Mouse (Mus musculus): Measurements from ENCODE around the gene Sh3bgrl2. TPM values are rescaled to one million over a fixed set of nuclear protein-coding genes. Genes with fewer than 3 reads are reported as not detected.

The Sh3bgrl2 gene
- polyA plus RNA-seq, 1 experiment: 3.4 TPM

DNA sequence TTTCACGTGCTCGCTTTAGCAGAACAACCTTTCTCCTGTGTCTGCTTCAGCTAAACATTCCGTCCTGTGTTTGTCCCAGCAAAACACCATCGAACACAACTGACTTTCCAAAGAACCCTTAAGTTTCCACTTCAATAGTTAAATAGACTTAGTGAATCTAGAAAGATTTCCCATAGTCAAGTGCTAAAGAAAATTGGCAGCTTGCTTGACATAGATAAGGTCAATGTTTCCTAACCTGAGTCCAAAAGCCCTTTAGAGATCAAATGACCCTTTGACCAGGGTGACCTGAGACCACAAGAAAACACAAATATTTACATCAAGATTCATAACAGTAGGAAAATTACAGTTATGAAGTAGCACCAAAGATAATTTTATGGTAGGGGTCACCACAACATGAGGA is 11.2 kb upstream of the Sh3bgrl2 start:
- H3K27me3 ChIP-seq (ENCODE audit: control insufficient read depth, insufficient read depth, insufficient read length): no peaks in the 10 kb centered on the region
- no peaks in the 10 kb centered on the region for H3K79me3 ChIP-seq (ENCODE audit: low read depth)
- TF ChIP-seq CTCF (IDR thresholded peaks at IDR 0.05; ENCODE audit: control insufficient read depth, insufficient read depth, insufficient read length) (no peak), MAX (IDR thresholded peaks at IDR 0.05) (no peak), CEBPB (IDR thresholded peaks at IDR 0.05; ENCODE audit: low read depth) (no peak)
- H3K79me2 ChIP-seq (ENCODE audit: control insufficient read depth, insufficient read depth): no peaks in the 10 kb centered on the region
- no peaks in the 10 kb centered on the region for H3K36me3 ChIP-seq (ENCODE audit: control insufficient read depth, insufficient read depth)
- no peak overlapping the region for H3K4me3 ChIP-seq (ENCODE audit: insufficient read depth, poor library complexity, severe bottlenecking)
- H3ac ChIP-seq (ENCODE audit: control insufficient read depth, insufficient read length, low read depth): no peak overlapping the region

DNA sequence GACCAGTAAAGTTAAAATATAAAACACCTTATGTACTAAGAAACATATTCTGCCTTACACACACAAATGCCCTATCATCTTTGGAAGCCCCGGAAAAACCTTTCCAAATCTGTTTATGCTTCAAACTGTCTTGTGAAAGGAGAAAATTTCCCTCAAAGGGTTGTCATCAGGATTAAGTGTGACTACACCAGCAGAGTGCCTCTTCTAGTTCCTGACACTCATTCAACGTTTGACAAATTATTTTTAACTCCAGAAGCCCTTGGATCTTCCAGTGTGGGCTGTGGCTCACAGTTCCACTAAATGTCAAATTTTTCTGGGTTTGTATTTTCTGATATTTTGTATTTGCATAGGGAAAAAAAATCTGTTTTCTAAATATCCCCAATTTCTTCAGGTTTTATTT is 10.6 kb upstream of the Sh3bgrl2 start:
- TF ChIP-seq MYOG (IDR thresholded peaks at IDR 0.05; ENCODE audit: control insufficient read depth, extremely low read depth, insufficient read length) (no peak), USF1 (IDR thresholded peaks at IDR 0.05; ENCODE audit: low read depth) (no peak), MAX (IDR thresholded peaks at IDR 0.05) (no peak), FOSL1 (IDR thresholded peaks at IDR 0.05; ENCODE audit: insufficient read depth, low read length, poor library complexity, severe bottlenecking) (no peak), CTCF (IDR thresholded peaks at IDR 0.05; ENCODE audit: control insufficient read depth, insufficient read depth, insufficient read length) (no peak), MYOD1 (IDR thresholded peaks at IDR 0.05; ENCODE audit: control insufficient read depth, insufficient read length, low read depth) (no peak), CEBPB (IDR thresholded peaks at IDR 0.05; ENCODE audit: low read depth) (no peak)
- Histone ChIP-seq H3K27me3 (ENCODE audit: control insufficient read depth, insufficient read depth, insufficient read length) (no peaks in the 10 kb centered on the region), H3K4me3 (ENCODE audit: insufficient read depth, poor library complexity, severe bottlenecking) (no peak overlapping the region), H3K36me3 (ENCODE audit: control insufficient read depth, insufficient read depth) (no peaks in the 10 kb centered on the region), H3K79me3 (ENCODE audit: low read depth) (no peaks in the 10 kb centered on the region), H3ac (ENCODE audit: control insufficient read depth, insufficient read length, low read depth) (no peak overlapping the region), H3K79me2 (ENCODE audit: control insufficient read depth, insufficient read depth) (no peaks in the 10 kb centered on the region)

DNA sequence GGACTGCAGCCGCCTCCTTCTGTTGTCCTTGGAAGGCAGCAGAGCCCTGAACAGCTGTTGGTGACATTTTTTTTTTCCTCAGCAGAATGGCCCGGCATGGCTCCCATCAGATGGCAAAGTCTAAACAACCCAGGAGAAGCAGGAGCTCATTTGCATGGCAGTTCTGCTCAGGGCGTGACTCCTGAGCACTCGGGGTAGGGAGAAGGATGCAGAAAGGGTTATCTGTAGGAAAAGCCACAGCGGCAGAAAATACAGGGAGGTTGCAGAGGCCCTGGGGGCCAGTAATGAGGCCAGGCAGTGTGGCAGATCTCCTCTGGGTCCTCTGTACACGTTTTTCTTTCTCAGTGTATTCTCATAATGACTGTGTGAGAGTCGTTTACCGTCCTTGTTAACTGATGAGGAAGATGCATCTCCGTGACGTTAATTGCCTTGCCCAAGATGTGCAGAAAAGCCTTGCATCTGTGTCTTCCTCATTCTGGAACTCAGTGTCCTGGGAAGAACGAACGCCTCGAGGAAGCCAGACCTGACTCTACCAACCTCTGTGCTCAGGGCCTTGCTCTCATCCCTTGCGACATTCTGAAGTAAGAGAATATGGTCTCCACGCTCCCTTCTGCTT is 10.1 kb upstream of the Sh3bgrl2 start:
- no peak overlapping the region for H3ac ChIP-seq (ENCODE audit: control insufficient read depth, insufficient read length, low read depth)
- H3K79me2 ChIP-seq (ENCODE audit: control insufficient read depth, insufficient read depth): no peaks in the 10 kb centered on the region
- no peaks in the 10 kb centered on the region for H3K27me3 ChIP-seq (ENCODE audit: control insufficient read depth, insufficient read depth, insufficient read length)
- H3K36me3 ChIP-seq (ENCODE audit: control insufficient read depth, insufficient read depth): no peaks in the 10 kb centered on the region
- TF ChIP-seq CEBPB (IDR thresholded peaks at IDR 0.05; ENCODE audit: low read depth) (no peak), MYOD1 (IDR thresholded peaks at IDR 0.05; ENCODE audit: control insufficient read depth, insufficient read length, low read depth) (no peak), USF1 (IDR thresholded peaks at IDR 0.05; ENCODE audit: low read depth) (no peak), MYOG (IDR thresholded peaks at IDR 0.05; ENCODE audit: control insufficient read depth, extremely low read depth, insufficient read length) (no peak), FOSL1 (IDR thresholded peaks at IDR 0.05; ENCODE audit: insufficient read depth, low read length, poor library complexity, severe bottlenecking) (no peak), MAX (IDR thresholded peaks at IDR 0.05) (no peak), CTCF (IDR thresholded peaks at IDR 0.05; ENCODE audit: control insufficient read depth, insufficient read depth, insufficient read length) (no peak)
- no peaks in the 10 kb centered on the region for H3K79me3 ChIP-seq (ENCODE audit: low read depth)
- H3K4me3 ChIP-seq (ENCODE audit: insufficient read depth, poor library complexity, severe bottlenecking): no peak overlapping the region

DNA sequence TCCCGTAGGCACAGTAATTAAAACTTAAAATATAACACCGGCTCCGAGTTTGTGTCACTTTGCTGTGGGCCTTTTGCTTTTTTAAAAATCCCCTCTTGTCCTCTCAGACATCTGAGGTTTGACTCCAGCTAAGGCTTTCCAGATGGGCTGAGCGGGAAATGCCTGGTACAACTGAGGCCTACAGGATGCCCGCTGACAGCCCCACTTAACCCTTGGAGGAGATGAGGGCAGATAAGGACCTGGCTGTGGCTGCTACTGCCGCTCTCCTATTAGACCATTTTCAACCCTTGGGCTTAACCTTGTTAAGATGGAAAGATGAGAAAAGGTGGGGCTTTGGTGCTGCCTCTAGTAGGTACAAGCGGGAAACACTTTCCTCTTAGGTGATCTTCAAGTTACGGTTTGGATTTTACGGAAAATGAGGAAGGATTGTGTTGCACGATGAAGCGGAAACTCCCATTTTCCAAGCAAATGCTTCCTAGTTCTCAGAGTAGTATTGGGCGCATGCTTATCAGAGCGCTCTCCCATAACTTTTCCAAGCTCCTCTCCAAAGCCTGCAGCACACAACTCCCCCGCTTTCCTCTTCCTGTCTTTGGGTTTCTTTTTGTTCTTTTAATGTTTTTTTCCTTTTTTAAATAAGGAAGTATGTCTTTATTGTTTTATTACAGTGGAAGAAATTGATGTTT is 8.2 kb upstream of the Sh3bgrl2 start:
- no peaks in the 10 kb centered on the region for H3K79me3 ChIP-seq (ENCODE audit: low read depth)
- TF ChIP-seq CEBPB (IDR thresholded peaks at IDR 0.05; ENCODE audit: low read depth) (no peak), MYOD1 (IDR thresholded peaks at IDR 0.05; ENCODE audit: control insufficient read depth, insufficient read length, low read depth) (no peak), MAX (IDR thresholded peaks at IDR 0.05) (no peak), CTCF (IDR thresholded peaks at IDR 0.05; ENCODE audit: control insufficient read depth, insufficient read depth, insufficient read length) (no peak), MYOG (IDR thresholded peaks at IDR 0.05; ENCODE audit: control insufficient read depth, extremely low read depth, insufficient read length) (no peak), FOSL1 (IDR thresholded peaks at IDR 0.05; ENCODE audit: insufficient read depth, low read length, poor library complexity, severe bottlenecking) (no peak), USF1 (IDR thresholded peaks at IDR 0.05; ENCODE audit: low read depth) (no peak)
- H3K36me3 ChIP-seq (ENCODE audit: control insufficient read depth, insufficient read depth): no peaks in the 10 kb centered on the region
- H3ac ChIP-seq (ENCODE audit: control insufficient read depth, insufficient read length, low read depth): no peak overlapping the region
- H3K27me3 ChIP-seq (ENCODE audit: control insufficient read depth, insufficient read depth, insufficient read length): no peaks in the 10 kb centered on the region
- no peak overlapping the region for H3K4me3 ChIP-seq (ENCODE audit: insufficient read depth, poor library complexity, severe bottlenecking)
- no peaks in the 10 kb centered on the region for H3K79me2 ChIP-seq (ENCODE audit: control insufficient read depth, insufficient read depth)

DNA sequence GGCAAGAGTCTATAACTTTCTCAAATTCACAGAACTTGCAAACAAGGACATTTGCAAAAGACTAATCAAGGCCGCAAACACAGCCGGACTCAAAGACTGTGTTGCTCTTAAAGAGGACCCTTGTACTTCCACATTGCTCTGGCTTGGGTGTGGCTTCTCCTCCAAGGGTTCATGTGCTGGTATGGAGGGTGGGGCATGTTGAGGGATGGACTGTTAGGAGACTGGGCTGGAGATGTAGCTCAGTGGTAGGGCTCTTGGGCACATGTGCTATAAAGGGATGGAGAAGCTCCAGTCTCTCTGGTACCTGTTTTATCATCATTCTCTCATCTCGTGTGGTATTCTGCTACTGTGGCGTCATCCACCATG is 7.7 kb upstream of the Sh3bgrl2 start:
- Histone ChIP-seq H3K79me2 (ENCODE audit: control insufficient read depth, insufficient read depth) (no peaks in the 10 kb centered on the region), H3K36me3 (ENCODE audit: control insufficient read depth, insufficient read depth) (no peaks in the 10 kb centered on the region), H3K4me3 (ENCODE audit: insufficient read depth, poor library complexity, severe bottlenecking) (no peak overlapping the region), H3ac (ENCODE audit: control insufficient read depth, insufficient read length, low read depth) (no peak overlapping the region), H3K27me3 (ENCODE audit: control insufficient read depth, insufficient read depth, insufficient read length) (no peaks in the 10 kb centered on the region), H3K79me3 (ENCODE audit: low read depth) (no peaks in the 10 kb centered on the region)
- TF ChIP-seq MYOD1 (IDR thresholded peaks at IDR 0.05; ENCODE audit: control insufficient read depth, insufficient read length, low read depth): no peak
- TF ChIP-seq USF1 (IDR thresholded peaks at IDR 0.05; ENCODE audit: low read depth): no peak
- TF ChIP-seq FOSL1 (IDR thresholded peaks at IDR 0.05; ENCODE audit: insufficient read depth, low read length, poor library complexity, severe bottlenecking): no peak
- no peak for TF ChIP-seq CEBPB (IDR thresholded peaks at IDR 0.05; ENCODE audit: low read depth)
- no peak for TF ChIP-seq MYOG (IDR thresholded peaks at IDR 0.05; ENCODE audit: control insufficient read depth, extremely low read depth, insufficient read length)
- TF ChIP-seq MAX (IDR thresholded peaks at IDR 0.05): no peak
- no peak for TF ChIP-seq CTCF (IDR thresholded peaks at IDR 0.05; ENCODE audit: control insufficient read depth, insufficient read depth, insufficient read length)
